Mouse (Mus musculus) neural tube, embryonic 13.5 days (tissue): ENCODE measurements around the gene Rnf212. TPM values are rescaled to one million over a fixed set of nuclear protein-coding genes. Genes with fewer than 3 reads are reported as not detected.
"Not testable (repeated sequence)": the region's sequence is repeated elsewhere in the genome, so short reads cannot be mapped to it uniquely, and the experiment has no call there.

Source experiments
- ATAC-seq: fragments of 200-750 bp; cut with Nextera tagmentation; 2 replicates; pipeline ENCODE4 v1.8.0; 2017; ENCODE audit warnings: low read depth, mild to moderate bottlenecking, moderate TSS enrichment, moderate library complexity
- H3K27ac ChIP-seq: fragments of 300-500 bp; sonication (generic); replicated peaks from 2 replicates; pipeline ENCODE4 v1.5.1; 2015; ENCODE audit warnings: moderate library complexity, mild to moderate bottlenecking, inconsistent platforms
- H3K27me3 ChIP-seq: fragments of 300-500 bp; sonication (generic); 2 replicates; pipeline ENCODE4 v1.6.1; 2015; ENCODE audit warnings: mild to moderate bottlenecking, inconsistent platforms
- H3K36me3 ChIP-seq: fragments of 300-500 bp; sonication (generic); 2 replicates; pipeline ENCODE4 v1.6.1; 2015; ENCODE audit warnings: mild to moderate bottlenecking, inconsistent platforms
- H3K4me1 ChIP-seq: fragments of 300-500 bp; sonication (generic); replicated peaks from 2 replicates; pipeline ENCODE4 v1.6.1; 2015; ENCODE audit warnings: inconsistent platforms
- H3K4me2 ChIP-seq: fragments of 300-500 bp; sonication (generic); 2 replicates; pipeline ENCODE4 v1.6.1; 2015; ENCODE audit warnings: inconsistent platforms, mild to moderate bottlenecking, moderate library complexity
- H3K4me3 ChIP-seq: fragments of 300-500 bp; sonication (generic); 2 replicates; pipeline ENCODE4 v1.5.1; 2015; ENCODE audit warnings: mild to moderate bottlenecking, inconsistent platforms
- H3K9ac ChIP-seq: fragments of 300-500 bp; sonication (generic); 2 replicates; pipeline ENCODE4 v1.6.1; 2015; ENCODE audit warnings: moderate library complexity, mild to moderate bottlenecking, inconsistent platforms
- H3K9me3 ChIP-seq: fragments of 300-500 bp; sonication (generic); 2 replicates; pipeline ENCODE4 v1.6.1; 2016; ENCODE audit warnings: inconsistent platforms
- WGBS: fragments of 180-500 bp; shearing (Covaris S2); methylation state at CpG from one replicate; pipeline ENCODE4 v1.1.7; 2015; 5-methylcytosine and 5-hydroxymethylcytosine counted together
- polyA plus RNA-seq: library from polyadenylated mRNA; unstranded; fragments of >200 nt; fragmentation: Nextera tagmentation; extraction: Ambion mirVana; gene quantifications from 2 replicates; pipeline ENCODE4 v1.2.1, GENCODE M21; 2015

Gene Rnf212
- polyA plus RNA-seq = not detected in 2 replicates

DNA sequence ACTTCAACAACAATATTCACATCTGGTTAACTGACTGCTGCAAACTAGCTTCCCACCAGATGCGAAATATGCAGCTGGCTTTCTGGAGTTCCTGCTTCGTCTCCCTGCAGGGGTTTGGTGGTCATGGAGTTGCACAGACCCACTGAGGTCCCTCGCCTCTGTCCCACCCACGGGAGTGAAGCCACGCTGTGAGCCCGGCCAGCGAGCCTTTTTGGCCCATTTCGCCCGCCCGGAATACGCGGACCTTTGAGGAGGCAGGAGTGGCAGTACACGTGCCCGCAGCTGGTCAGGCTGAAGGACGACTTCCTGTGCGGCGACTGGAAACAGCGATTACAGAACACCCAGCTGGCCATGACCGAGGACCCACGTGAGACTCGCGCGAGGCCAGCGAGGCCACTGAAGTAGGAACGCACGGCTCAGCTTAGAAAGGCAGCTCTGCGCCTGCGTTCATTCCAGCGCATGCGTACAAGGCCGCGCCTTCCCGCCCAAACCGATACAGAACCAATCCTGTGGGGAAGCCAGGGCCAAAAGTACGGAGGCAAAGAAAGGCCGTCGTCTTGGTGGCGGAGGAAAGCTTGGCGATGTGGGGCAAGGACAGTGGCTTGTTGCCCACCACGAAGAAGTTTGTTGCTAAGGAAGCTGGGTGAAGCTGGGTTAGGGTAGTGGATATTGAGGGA is at the start of gene Rnf212:
Rnf212 (minus strand) TSS at position 353 of the 677 bp plus-strand sequence.
- no peaks in the 10 kb centered on the region for H3K9me3 ChIP-seq
- no peaks in the 10 kb centered on the region for H3K27me3 ChIP-seq
- ATAC-seq = no peak
- H3K27ac ChIP-seq = no peak within 1 kb of the TSS
- 77% methylated on average over 40 of the region's 40 CpGs for WGBS
- H3K4me3 ChIP-seq = no peak within 1 kb of the TSS
- H3K4me1 ChIP-seq = no peaks in the 10 kb centered on the region
- H3K36me3 ChIP-seq = no peaks in the 10 kb centered on the region
- no peak within 1 kb of the TSS for H3K4me2 ChIP-seq
- H3K9ac ChIP-seq = no peak within 1 kb of the TSS

DNA sequence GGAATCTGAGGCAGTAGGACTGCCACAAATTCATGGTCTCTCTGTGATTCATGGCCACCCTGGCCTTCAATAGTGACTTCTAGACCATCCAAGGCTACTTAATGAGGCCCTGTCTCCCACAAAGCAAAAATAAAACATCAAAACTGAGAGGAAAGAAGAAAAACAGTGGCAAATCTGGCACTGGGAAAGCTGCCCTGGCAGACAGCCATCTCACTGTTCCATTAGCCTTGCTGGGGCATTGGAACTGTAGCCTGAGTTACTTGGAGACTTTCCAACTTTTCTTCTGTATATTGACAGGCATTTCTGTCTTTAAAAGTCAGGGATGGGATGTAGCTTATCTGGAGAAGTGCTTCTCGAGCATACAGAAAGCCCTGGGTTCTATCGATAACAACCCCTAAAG is 48.5 kb upstream of the Rnf212 start:
- Histone ChIP-seq H3K36me3 (no peaks in the 10 kb centered on the region), H3K4me1 (no peaks in the 10 kb centered on the region), H3K4me3 (no peak overlapping the region), H3K9ac (no peak overlapping the region), H3K4me2 (no peak overlapping the region), H3K27me3 (no peaks in the 10 kb centered on the region), H3K9me3 (no peaks in the 10 kb centered on the region), H3K27ac (no peak overlapping the region)
- 83% methylated on average over 2 of the region's 2 CpGs for WGBS
- no peak for ATAC-seq

DNA sequence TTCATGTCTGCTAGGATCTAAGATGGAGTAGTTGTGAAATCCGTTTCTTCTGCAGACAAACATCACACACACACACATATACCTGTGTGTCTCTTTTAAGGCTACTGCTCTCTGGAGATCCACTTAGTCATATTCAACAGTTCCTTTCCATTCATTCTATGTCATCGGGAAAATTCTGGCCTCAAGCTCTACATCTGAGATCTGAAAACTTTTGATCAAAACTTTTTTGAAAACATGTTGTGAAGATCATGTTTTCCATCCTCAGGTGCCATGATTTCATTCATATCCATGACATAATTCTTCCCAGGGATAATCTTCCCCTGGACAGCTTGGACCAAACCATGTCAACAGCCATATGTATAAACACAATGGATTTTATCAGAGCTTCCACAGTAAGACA is 34.0 kb upstream of the Rnf212 start, which contains the start of gene Vmn2r8:
Vmn2r8 (minus strand) TSS at position 101 of the 400 bp plus-strand sequence.
- H3K9ac ChIP-seq, H3K4me2 ChIP-seq, H3K27ac ChIP-seq, H3K27me3 ChIP-seq, ATAC-seq, H3K9me3 ChIP-seq, H3K36me3 ChIP-seq, H3K4me1 ChIP-seq, H3K4me3 ChIP-seq: not testable (repeated sequence)
- 79% methylated on average over 2 of the region's 2 CpGs for WGBS

GRCm38 (mm10) chr5:108803646-108804045 is 28.9 kb upstream of the Rnf212 start:
- ATAC-seq = no peak
- 62% methylated on average over 1 of the region's 1 CpGs for WGBS
- H3K27me3 ChIP-seq = no peaks in the 10 kb centered on the region

DNA sequence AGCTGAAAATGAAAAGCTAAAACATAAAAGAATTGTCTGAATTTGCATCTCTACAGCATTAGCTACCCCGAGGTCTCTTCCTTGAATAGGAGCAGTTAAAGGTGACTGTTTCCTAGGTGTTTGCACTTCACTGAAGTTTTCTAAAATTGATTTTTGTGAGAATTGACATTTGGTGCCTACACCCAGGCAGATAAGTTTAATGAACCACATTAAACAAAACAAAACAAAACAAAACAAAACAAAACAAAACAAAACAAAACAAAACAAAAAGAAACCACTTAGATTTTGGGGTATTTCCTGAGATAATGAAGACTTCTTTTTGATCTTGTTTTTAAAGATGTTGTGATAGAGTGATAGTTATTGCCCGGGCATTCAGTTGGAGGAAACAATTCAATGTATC is 20.5 kb upstream of the Rnf212 start, which contains the start of gene Tmed11:
Tmed11 (minus strand) TSS at position 101 of the 400 bp plus-strand sequence.
- not testable (repeated sequence) for H3K36me3 ChIP-seq, H3K27ac ChIP-seq, H3K4me1 ChIP-seq, H3K9ac ChIP-seq, ATAC-seq, H3K4me3 ChIP-seq, H3K27me3 ChIP-seq, H3K4me2 ChIP-seq, H3K9me3 ChIP-seq
- WGBS = 65% methylated on average over 2 of the region's 2 CpGs

More at GRCm38 (mm10) chr5:108803646-108804045, 28.9 kb upstream of the Rnf212 start:
- Histone ChIP-seq H3K36me3 (no peaks in the 10 kb centered on the region), H3K9me3 (no peaks in the 10 kb centered on the region), H3K4me3 (no peak overlapping the region), H3K4me2 (no peak overlapping the region), H3K9ac (no peak overlapping the region), H3K27ac (no peak overlapping the region), H3K4me1 (no peaks in the 10 kb centered on the region)

DNA sequence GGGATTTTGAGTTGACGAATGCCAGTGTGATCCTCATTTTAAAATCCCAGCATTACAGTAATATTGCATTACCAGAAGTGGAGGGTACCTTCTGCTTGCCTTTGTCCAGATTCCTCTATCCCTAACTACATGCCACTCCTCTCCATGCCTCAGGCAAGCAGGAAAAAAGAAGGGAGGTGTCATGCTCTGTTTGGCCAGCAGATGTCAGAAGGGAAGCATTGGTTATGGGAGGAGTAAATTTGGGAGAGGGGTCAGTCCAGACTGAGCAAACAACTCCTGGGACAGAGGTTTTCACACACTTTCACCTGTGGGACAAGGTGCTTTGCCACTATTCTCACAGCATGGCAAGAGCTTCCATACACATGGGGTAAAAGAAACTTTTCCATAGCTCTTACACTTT is 15.6 kb upstream of the Rnf212 start:
- not testable (repeated sequence) for H3K27ac ChIP-seq, H3K27me3 ChIP-seq, H3K4me2 ChIP-seq, H3K4me1 ChIP-seq, H3K4me3 ChIP-seq, H3K36me3 ChIP-seq, ATAC-seq, H3K9ac ChIP-seq, H3K9me3 ChIP-seq
- 35% methylated on average over 1 of the region's 1 CpGs for WGBS

GRCm38 (mm10) chr5:108760002-108760401 is 14.8 kb downstream of the Rnf212 start:
- Histone ChIP-seq H3K4me3 (no peak overlapping the region), H3K27me3 (no peaks in the 10 kb centered on the region), H3K4me2 (no peak overlapping the region), H3K9me3 (no peaks in the 10 kb centered on the region), H3K36me3 (no peaks in the 10 kb centered on the region), H3K9ac (no peak overlapping the region), H3K27ac (no peak overlapping the region), H3K4me1 (no peaks in the 10 kb centered on the region)
- no peak for ATAC-seq
- 82% methylated on average over 2 of the region's 2 CpGs for WGBS

GRCm38 (mm10) chr5:108758396-108758795 is 16.4 kb downstream of the Rnf212 start:
- H3K4me3 ChIP-seq = no peak overlapping the region
- WGBS = 62% methylated on average over 3 of the region's 3 CpGs
- no peaks in the 10 kb centered on the region for H3K4me1 ChIP-seq
- no peak overlapping the region for H3K4me2 ChIP-seq
- no peak for ATAC-seq
- no peak overlapping the region for H3K27ac ChIP-seq
- H3K27me3 ChIP-seq = no peaks in the 10 kb centered on the region
- H3K9me3 ChIP-seq = no peaks in the 10 kb centered on the region
- H3K36me3 ChIP-seq = no peaks in the 10 kb centered on the region
- H3K9ac ChIP-seq = no peak overlapping the region

DNA sequence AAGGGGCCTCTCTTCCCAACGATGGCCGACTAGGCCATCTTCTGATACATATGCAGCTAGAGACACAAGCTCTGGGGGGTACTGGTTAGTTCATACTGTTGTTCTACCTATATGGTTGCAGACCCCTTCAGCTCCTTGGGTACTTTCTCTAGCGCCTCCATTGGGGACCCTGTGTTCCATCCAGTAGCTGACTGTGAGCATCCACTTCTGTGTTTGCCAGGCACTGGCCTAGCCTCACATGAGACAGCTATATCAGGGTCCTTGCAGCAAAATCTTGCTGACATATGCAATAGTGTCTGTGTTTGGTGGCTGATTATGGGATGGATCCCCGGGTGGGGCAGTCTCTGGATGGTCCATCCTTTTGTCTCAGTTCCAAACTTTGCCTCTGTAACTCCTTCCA is 23.5 kb downstream of the Rnf212 start:
- H3K4me2 ChIP-seq, H3K4me3 ChIP-seq, H3K9ac ChIP-seq, H3K27me3 ChIP-seq, H3K4me1 ChIP-seq, ATAC-seq, H3K27ac ChIP-seq, H3K9me3 ChIP-seq, H3K36me3 ChIP-seq: not testable (repeated sequence)
- 80% methylated on average over 4 of the region's 4 CpGs for WGBS

- Histone ChIP-seq H3K4me3 (no peak overlapping the region), H3K9ac (no peak overlapping the region), H3K27me3 (no peaks in the 10 kb centered on the region), H3K4me1 (no peaks in the 10 kb centered on the region), H3K27ac (no peak overlapping the region), H3K9me3 (no peaks in the 10 kb centered on the region), H3K4me2 (no peak overlapping the region), H3K36me3 (no peaks in the 10 kb centered on the region)
- no peak for ATAC-seq
- WGBS = 82% methylated on average over 5 of the region's 5 CpGs
These were observed 24.2 kb downstream of the Rnf212 start for GRCm38 (mm10) chr5:108750328-108751210.

DNA sequence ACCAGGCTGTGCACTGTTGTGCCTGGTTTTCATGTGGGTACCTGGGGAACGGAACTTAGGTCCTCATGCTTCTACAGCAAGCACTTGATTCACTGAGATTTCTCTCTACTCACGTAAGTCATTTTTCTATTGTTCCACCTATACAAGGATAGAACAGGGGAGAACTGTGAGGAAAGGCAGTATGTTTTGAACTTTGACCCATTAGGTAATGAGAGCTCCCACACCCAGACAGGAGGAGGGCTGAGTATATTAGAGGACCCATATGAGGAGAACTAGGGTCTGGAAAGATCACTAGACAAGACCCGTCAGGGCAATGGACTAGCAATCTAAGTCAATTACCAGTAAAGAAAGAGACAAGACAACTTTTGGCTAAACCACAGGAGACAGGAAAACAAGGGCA is 30.2 kb downstream of the Rnf212 start:
- Histone ChIP-seq H3K36me3 (no peaks in the 10 kb centered on the region), H3K9ac (no peak overlapping the region), H3K4me1 (no peaks in the 10 kb centered on the region), H3K4me3 (no peak overlapping the region), H3K27me3 (no peaks in the 10 kb centered on the region), H3K9me3 (no peaks in the 10 kb centered on the region), H3K27ac (no peak overlapping the region), H3K4me2 (no peak overlapping the region)
- 81% methylated on average over 3 of the region's 3 CpGs for WGBS
- ATAC-seq = no peak

DNA sequence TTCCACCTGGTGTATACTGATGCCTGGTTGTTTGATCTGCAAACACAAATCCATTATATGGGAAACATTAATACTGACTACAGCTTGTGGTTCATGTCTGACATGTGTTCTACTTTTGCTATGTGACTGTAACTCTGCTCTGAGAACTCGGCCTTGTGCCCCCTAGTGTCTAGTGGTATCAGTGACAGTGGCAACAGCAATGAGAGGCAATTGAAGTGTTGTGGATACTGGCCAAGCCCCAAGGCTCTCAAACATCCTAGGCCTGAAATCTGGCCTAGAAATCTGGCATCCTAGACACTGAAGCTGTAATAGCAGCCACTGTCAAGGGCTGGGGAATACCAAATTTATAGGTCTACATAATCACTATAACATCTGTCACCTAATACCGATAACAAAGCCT is 30.9 kb downstream of the Rnf212 start:
- Histone ChIP-seq H3K4me3 (no peak overlapping the region), H3K9me3 (no peaks in the 10 kb centered on the region), H3K27ac (no peak overlapping the region), H3K36me3 (no peaks in the 10 kb centered on the region), H3K27me3 (no peaks in the 10 kb centered on the region), H3K9ac (no peak overlapping the region), H3K4me2 (no peak overlapping the region), H3K4me1 (no peaks in the 10 kb centered on the region)
- WGBS = 57% methylated on average over 2 of the region's 2 CpGs
- no peak for ATAC-seq
